Mouse (Mus musculus): Measurements from ENCODE around the gene Il20rb. TPM values are rescaled to one million over a fixed set of nuclear protein-coding genes. Genes with fewer than 3 reads are reported as not detected.

Gene Il20rb
- polyA plus RNA-seq, 1 experiment from 2014 or later = 0.29 TPM

GRCm38 (mm10) chr9:100466743-100467142 is 19.8 kb downstream of the Il20rb start:
- Histone ChIP-seq H3K4me3 (replicated peaks; ENCODE audit: low read length) (no peak overlapping the region), H3K9me3 (ENCODE audit: control insufficient read depth, low read length) (no peaks in the 10 kb centered on the region), H3K36me3 (replicated peaks; ENCODE audit: control insufficient read depth, insufficient read depth) (no peaks in the 10 kb centered on the region), H3K27me3 (ENCODE audit: control insufficient read depth, insufficient read depth, low read length) (no peaks in the 10 kb centered on the region), H3K4me1 (replicated peaks; ENCODE audit: control insufficient read depth, insufficient read depth, low read length) (0 out of 2 replicates have a peak, but pooled peaks cover 3% of the 10 kb centered on the region), H3K27ac (no peak overlapping the region), H3K4me2 (replicated peaks) (no peak overlapping the region), H3K9ac (no peak overlapping the region)
- 81% methylated on average over 3 of the region's 3 CpGs for WGBS
- DNase-seq (ENCODE audit: low spot score) = no peak
- no peak for ATAC-seq (ENCODE audit: low FRiP score)

- Histone ChIP-seq H3K9me3 (ENCODE audit: control insufficient read depth, low read length) (no peaks in the 10 kb centered on the region), H3K36me3 (replicated peaks; ENCODE audit: control insufficient read depth, insufficient read depth) (no peaks in the 10 kb centered on the region), H3K27me3 (ENCODE audit: control insufficient read depth, insufficient read depth, low read length) (no peaks in the 10 kb centered on the region), H3K4me2 (replicated peaks) (no peak overlapping the region), H3K4me1 (replicated peaks; ENCODE audit: control insufficient read depth, insufficient read depth, low read length) (0 out of 2 replicates have a peak, but pooled peaks cover 3% of the 10 kb centered on the region), H3K27ac (no peak overlapping the region), H3K4me3 (replicated peaks; ENCODE audit: low read length) (no peak overlapping the region), H3K9ac (no peak overlapping the region)
- ATAC-seq (ENCODE audit: low FRiP score) (no peak), DNase-seq (ENCODE audit: low spot score) (no peak)
- 96% methylated on average over 9 of the region's 9 CpGs for WGBS
Measured at GRCm38 (mm10) chr9:100465988-100466387, 20.6 kb downstream of the Il20rb start.

GRCm38 (mm10) chr9:100465380-100465779 is 21.2 kb downstream of the Il20rb start:
- no peak for ATAC-seq (ENCODE audit: low FRiP score)
- Histone ChIP-seq H3K9ac (no peak overlapping the region), H3K4me1 (replicated peaks; ENCODE audit: control insufficient read depth, insufficient read depth, low read length) (no peaks in the 10 kb centered on the region), H3K4me2 (replicated peaks) (no peak overlapping the region), H3K4me3 (replicated peaks; ENCODE audit: low read length) (no peak overlapping the region), H3K27me3 (ENCODE audit: control insufficient read depth, insufficient read depth, low read length) (no peaks in the 10 kb centered on the region), H3K9me3 (ENCODE audit: control insufficient read depth, low read length) (no peaks in the 10 kb centered on the region), H3K36me3 (replicated peaks; ENCODE audit: control insufficient read depth, insufficient read depth) (no peaks in the 10 kb centered on the region), H3K27ac (no peak overlapping the region)
- no peak for DNase-seq (ENCODE audit: low spot score)
- WGBS = 96% methylated on average over 5 of the region's 5 CpGs

GRCm38 (mm10) chr9:100463771-100464170 is 22.8 kb downstream of the Il20rb start:
- no peak overlapping the region for H3K9ac ChIP-seq

GRCm38 (mm10) chr9:100462098-100462497 is 24.5 kb downstream of the Il20rb start:
- H3K9me3 ChIP-seq (ENCODE audit: control insufficient read depth, low read length) = no peaks in the 10 kb centered on the region
- no peaks in the 10 kb centered on the region for H3K4me1 ChIP-seq (replicated peaks; ENCODE audit: control insufficient read depth, insufficient read depth, low read length)
- no peaks in the 10 kb centered on the region for H3K36me3 ChIP-seq (replicated peaks; ENCODE audit: control insufficient read depth, insufficient read depth)
- WGBS = 93% methylated on average over 4 of the region's 4 CpGs
- no peaks in the 10 kb centered on the region for H3K27me3 ChIP-seq (ENCODE audit: control insufficient read depth, insufficient read depth, low read length)
- no peak overlapping the region for H3K27ac ChIP-seq
- H3K4me3 ChIP-seq (replicated peaks; ENCODE audit: low read length) = no peak overlapping the region
- DNase-seq (ENCODE audit: low spot score) (no peak), ATAC-seq (ENCODE audit: low FRiP score) (no peak)
- H3K9ac ChIP-seq = no peak overlapping the region
- H3K4me2 ChIP-seq (replicated peaks) = no peak overlapping the region

More at GRCm38 (mm10) chr9:100463771-100464170, 22.8 kb downstream of the Il20rb start:
- no peaks in the 10 kb centered on the region for H3K9me3 ChIP-seq (ENCODE audit: control insufficient read depth, low read length)
- H3K4me3 ChIP-seq (replicated peaks; ENCODE audit: low read length) = no peak overlapping the region
- no peaks in the 10 kb centered on the region for H3K27me3 ChIP-seq (ENCODE audit: control insufficient read depth, insufficient read depth, low read length)
- whole genome bisulfite sequencing = 86% methylated on average over 2 of the region's 2 CpGs
- no peak overlapping the region for H3K4me2 ChIP-seq (replicated peaks)
- no peak for ATAC-seq (ENCODE audit: low FRiP score)
- no peaks in the 10 kb centered on the region for H3K36me3 ChIP-seq (replicated peaks; ENCODE audit: control insufficient read depth, insufficient read depth)
- H3K27ac ChIP-seq = no peak overlapping the region
- no peak for DNase-seq (ENCODE audit: low spot score)
- H3K4me1 ChIP-seq (replicated peaks; ENCODE audit: control insufficient read depth, insufficient read depth, low read length) = no peaks in the 10 kb centered on the region

- Histone ChIP-seq H3K4me1 (replicated peaks; ENCODE audit: control insufficient read depth, insufficient read depth, low read length) (no peaks in the 10 kb centered on the region), H3K27ac (no peak overlapping the region), H3K27me3 (ENCODE audit: control insufficient read depth, insufficient read depth, low read length) (no peaks in the 10 kb centered on the region), H3K9ac (no peak overlapping the region), H3K4me3 (replicated peaks; ENCODE audit: low read length) (no peak overlapping the region), H3K36me3 (replicated peaks; ENCODE audit: control insufficient read depth, insufficient read depth) (no peaks in the 10 kb centered on the region), H3K4me2 (replicated peaks) (no peak overlapping the region), H3K9me3 (ENCODE audit: control insufficient read depth, low read length) (no peaks in the 10 kb centered on the region)
- no peak for ATAC-seq (ENCODE audit: low FRiP score)
- no peak for DNase-seq (ENCODE audit: low spot score)
- WGBS = 82% methylated on average over 9 of the region's 9 CpGs
Measured at GRCm38 (mm10) chr9:100461671-100462070, 24.9 kb downstream of the Il20rb start.

- 98% methylated on average over 9 of the region's 9 CpGs for WGBS
- Histone ChIP-seq H3K4me3 (replicated peaks; ENCODE audit: low read length) (no peak overlapping the region), H3K27me3 (ENCODE audit: control insufficient read depth, insufficient read depth, low read length) (no peaks in the 10 kb centered on the region), H3K4me2 (replicated peaks) (no peak overlapping the region), H3K4me1 (replicated peaks; ENCODE audit: control insufficient read depth, insufficient read depth, low read length) (no peaks in the 10 kb centered on the region), H3K27ac (no peak overlapping the region), H3K9me3 (ENCODE audit: control insufficient read depth, low read length) (no peaks in the 10 kb centered on the region), H3K9ac (no peak overlapping the region), H3K36me3 (replicated peaks; ENCODE audit: control insufficient read depth, insufficient read depth) (no peaks in the 10 kb centered on the region)
- DNase-seq (ENCODE audit: low spot score) (no peak), ATAC-seq (ENCODE audit: low FRiP score) (no peak)
Measured at GRCm38 (mm10) chr9:100460203-100460602, 26.4 kb downstream of the Il20rb start.

- Histone ChIP-seq H3K4me3 (replicated peaks; ENCODE audit: low read length) (no peak overlapping the region), H3K27ac (no peak overlapping the region), H3K27me3 (ENCODE audit: control insufficient read depth, insufficient read depth, low read length) (no peaks in the 10 kb centered on the region), H3K36me3 (replicated peaks; ENCODE audit: control insufficient read depth, insufficient read depth) (no peaks in the 10 kb centered on the region), H3K9ac (no peak overlapping the region), H3K4me2 (replicated peaks) (no peak overlapping the region), H3K9me3 (ENCODE audit: control insufficient read depth, low read length) (no peaks in the 10 kb centered on the region), H3K4me1 (replicated peaks; ENCODE audit: control insufficient read depth, insufficient read depth, low read length) (peaks cover 9% of the 10 kb centered on the region; the same call in 1 of the 2 replicates)
- DNase-seq (ENCODE audit: low spot score) (no peak), ATAC-seq (ENCODE audit: low FRiP score) (no peak)
- WGBS = 94% methylated on average over 17 of the region's 17 CpGs
Measured at GRCm38 (mm10) chr9:100457971-100458681, 28.5 kb downstream of the Il20rb start.

- Histone ChIP-seq H3K4me3 (replicated peaks; ENCODE audit: low read length) (peak overlapping the region; percentile 28), H3K4me1 (replicated peaks; ENCODE audit: control insufficient read depth, insufficient read depth, low read length) (peaks cover 9% of the 10 kb centered on the region; the same call in 1 of the 2 replicates), H3K27ac (no peak overlapping the region), H3K36me3 (replicated peaks; ENCODE audit: control insufficient read depth, insufficient read depth) (no peaks in the 10 kb centered on the region), H3K4me2 (replicated peaks) (peak overlapping the region; percentile 66), H3K9me3 (ENCODE audit: control insufficient read depth, low read length) (no peaks in the 10 kb centered on the region), H3K9ac (peak overlapping the region; percentile 36), H3K27me3 (ENCODE audit: control insufficient read depth, insufficient read depth, low read length) (no peaks in the 10 kb centered on the region)
- ATAC-seq (ENCODE audit: low FRiP score) (no peak), DNase-seq (ENCODE audit: low spot score) (no peak)
- WGBS = 17% methylated on average over 9 of the region's 9 CpGs
Measured at GRCm38 (mm10) chr9:100454664-100454993, 32.0 kb downstream of the Il20rb start.
